Mouse (Mus musculus) heart, postnatal 0 days (tissue): Measurements from ENCODE around the gene Casp3.

ENCODE experiments used
- CTCF ChIP-seq: IDR thresholded peaks from 2 replicates; pipeline ENCODE4 v1.5.1; 2016; ENCODE audit warnings: antibody characterized with exemption, control low read depth, low read depth
- EP300 ChIP-seq: IDR thresholded peaks from 2 replicates; pipeline ENCODE4 v1.6.1; 2016; ENCODE audit warnings: antibody characterized with exemption, low read depth

DNA sequence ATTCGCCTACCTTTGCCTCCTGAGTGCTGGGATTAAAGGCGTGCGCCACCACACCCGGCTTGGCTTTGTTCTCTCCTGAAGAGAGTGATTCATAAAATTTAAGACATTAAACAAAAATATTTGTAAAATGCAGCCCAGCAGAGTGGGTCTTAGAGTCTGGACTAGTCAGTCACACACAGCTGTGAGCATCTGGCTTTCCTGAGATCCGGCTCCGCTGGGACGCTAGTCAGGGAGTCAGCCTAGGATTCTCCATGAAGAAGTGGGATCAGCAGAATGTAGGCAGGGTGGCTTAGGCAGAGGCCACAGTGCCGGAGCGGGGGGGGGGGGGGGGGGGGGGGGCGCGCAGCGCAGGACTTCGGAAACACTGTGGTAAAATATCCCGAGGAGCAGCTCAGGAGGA is 46.4 kb upstream of the Casp3 start:
- no peak for TF ChIP-seq EP300
- TF ChIP-seq CTCF, result no peak
